Mouse (Mus musculus) liver, embryonic 11.5 days (tissue): ENCODE results near the gene Sae1. TPM values are rescaled to one million over a fixed set of nuclear protein-coding genes. Genes with fewer than 3 reads are reported as not detected.

Source experiments
- ATAC-seq: fragments of 200-750 bp; cut with Nextera tagmentation; replicated peaks from 2 replicates; pipeline ENCODE4 v1.8.0; 2017; ENCODE audit warnings: moderate number of reproducible peaks, mild to moderate bottlenecking, moderate TSS enrichment, moderate library complexity; ENCODE audit not compliant: low FRiP score
- DNase-seq: peaks from one replicate; pipeline ENCODE4 v3.0.0-alpha.2; 2017; ENCODE audit warnings: low spot score
- H3K27ac ChIP-seq: fragments of 300-500 bp; sonication (generic); 2 replicates; pipeline ENCODE4 v1.5.1; 2014; ENCODE audit warnings: mild to moderate bottlenecking, low read depth, low read length, control low read depth
- H3K27me3 ChIP-seq: fragments of 300-500 bp; sonication (generic); replicated peaks from 2 replicates; pipeline ENCODE4 v1.6.1; 2014; ENCODE audit warnings: low read length, mixed read lengths; ENCODE audit not compliant: control insufficient read depth, insufficient read depth
- H3K36me3 ChIP-seq: fragments of 300-500 bp; sonication (generic); 2 replicates; pipeline ENCODE4 v1.6.1; 2014; ENCODE audit warnings: mild to moderate bottlenecking, low read length, moderate library complexity, mixed read lengths; ENCODE audit not compliant: control insufficient read depth, insufficient read depth
- H3K4me1 ChIP-seq: fragments of 300-500 bp; sonication (generic); replicated peaks from 2 replicates; pipeline ENCODE4 v1.6.1; 2014; ENCODE audit warnings: low read length, mixed read lengths; ENCODE audit not compliant: control insufficient read depth, insufficient read depth
- H3K4me2 ChIP-seq: fragments of 300-500 bp; sonication (generic); 2 replicates; pipeline ENCODE4 v1.6.1; 2014; ENCODE audit warnings: mild to moderate bottlenecking, control low read depth, moderate library complexity
- H3K4me3 ChIP-seq: fragments of 300-500 bp; sonication (generic); 2 replicates; pipeline ENCODE4 v1.5.1; 2014; ENCODE audit warnings: low read depth, low read length, control low read depth
- H3K9ac ChIP-seq: fragments of 300-500 bp; sonication (generic); 2 replicates; pipeline ENCODE4 v1.6.1; 2014; ENCODE audit warnings: low read depth, low read length, control low read depth
- H3K9me3 ChIP-seq: fragments of 300-500 bp; sonication (generic); 2 replicates; pipeline ENCODE4 v1.6.1; 2016; ENCODE audit warnings: low read length, inconsistent platforms, mixed read lengths; ENCODE audit not compliant: control insufficient read depth
- WGBS: fragments of 180-500 bp; shearing (Covaris S2); extraction: QIAGEN DNeasy Blood & Tissue Kit; methylation state at CpG from one replicate; pipeline ENCODE4 v1.1.7; 2014; 5-methylcytosine and 5-hydroxymethylcytosine counted together
- polyA plus RNA-seq: library from polyadenylated mRNA; unstranded; fragments of >200 nt; fragmentation: Nextera tagmentation; extraction: Ambion mirVana; gene quantifications from 2 replicates; pipeline ENCODE4 v1.2.1, GENCODE M21; 2014

Sae1 gene
- polyA plus RNA-seq, 1 experiment from 2014 or later: 267 TPM

- Histone ChIP-seq H3K27me3 (no peaks in the 10 kb centered on the region), H3K27ac (peak overlapping the region; percentile 96), H3K36me3 (peaks cover 17% of the 10 kb centered on the region), H3K4me2 (peak overlapping the region; percentile 76), H3K9ac (peak overlapping the region; percentile 86), H3K4me1 (peaks cover 40% of the 10 kb centered on the region), H3K9me3 (no peaks in the 10 kb centered on the region), H3K4me3 (peak overlapping the region; percentile 80)
- DNase-seq: no peak
- peak; percentile 86 for ATAC-seq
- under 1% methylated on average over 18 of the region's 18 CpGs for WGBS
Observed at GRCm38 (mm10) chr7:16273766-16274140, 113.9 kb downstream of the Sae1 start.

GRCm38 (mm10) chr7:16273081-16273765 is 114.4 kb downstream of the Sae1 start, which contains the start of gene Inafm1:
TSS of gene Inafm1 (minus strand) at chr7:16273617.
- Histone ChIP-seq H3K9me3 (no peaks in the 10 kb centered on the region), H3K4me1 (peaks cover 40% of the 10 kb centered on the region), H3K36me3 (peaks cover 16% of the 10 kb centered on the region), H3K9ac (peak within 1 kb of the TSS; percentile 86), H3K4me2 (peak within 1 kb of the TSS; percentile 76), H3K27me3 (no peaks in the 10 kb centered on the region), H3K4me3 (peak within 1 kb of the TSS; percentile 80), H3K27ac (peak within 1 kb of the TSS; percentile 96)
- under 1% methylated on average over 48 of the region's 49 CpGs for WGBS
- peak; percentile 72 for ATAC-seq
- peak; percentile 94 for DNase-seq

GRCm38 (mm10) chr7:16272681-16273080 is 114.9 kb downstream of the Sae1 start:
- Histone ChIP-seq H3K9me3 (no peaks in the 10 kb centered on the region), H3K4me2 (peak overlapping the region; percentile 76), H3K36me3 (peaks cover 13% of the 10 kb centered on the region), H3K27me3 (no peaks in the 10 kb centered on the region), H3K4me3 (peak overlapping the region; percentile 80), H3K9ac (peak overlapping the region; percentile 86), H3K4me1 (peaks cover 40% of the 10 kb centered on the region), H3K27ac (peak overlapping the region; percentile 96)
- peak; percentile 79 for DNase-seq
- WGBS: under 1% methylated on average over 46 of the region's 46 CpGs
- peak; percentile 78 for ATAC-seq

GRCm38 (mm10) chr7:16271139-16271538 is 116.5 kb downstream of the Sae1 start:
- Histone ChIP-seq H3K4me1 (peaks cover 38% of the 10 kb centered on the region), H3K27ac (no peak overlapping the region), H3K36me3 (peaks cover 10% of the 10 kb centered on the region; the same call in 1 of the 2 replicates), H3K4me2 (no peak overlapping the region; the same call in 1 of the 2 replicates), H3K9ac (no peak overlapping the region), H3K9me3 (no peaks in the 10 kb centered on the region), H3K27me3 (no peaks in the 10 kb centered on the region), H3K4me3 (no peak overlapping the region)
- WGBS: 83% methylated on average over 1 of the region's 1 CpGs
- no peak for DNase-seq
- ATAC-seq: no peak

Other genes with a start within 250 kb of the Sae1 start
- 14.2 and 17.7 TPM in 2 replicates for gene Meis3, start 212.7 kb downstream of the Sae1 start, polyA plus RNA-seq
- 13.8 and 14.4 TPM in 2 replicates for gene Dhx34, start 165.8 kb downstream of the Sae1 start, polyA plus RNA-seq
- 1.3 and 1.8 TPM in 2 replicates for gene C5ar2, start 143.7 kb downstream of the Sae1 start, polyA plus RNA-seq
- 2.8 and 3.4 TPM in 2 replicates for gene C5ar1, start 128.3 kb downstream of the Sae1 start, polyA plus RNA-seq
- gene Inafm1, start 114.2 kb downstream of the Sae1 start, polyA plus RNA-seq: 9.3 and 10.6 TPM in 2 replicates
- gene Ccdc9, start 101.0 kb downstream of the Sae1 start, polyA plus RNA-seq: 21.7 and 25.3 TPM in 2 replicates
- 4.7 and 6.4 TPM in 2 replicates for gene Bbc3, start 79.4 kb downstream of the Sae1 start, polyA plus RNA-seq
- gene Zc3h4, start 13.1 kb upstream of the Sae1 start, polyA plus RNA-seq: 14.1 and 18.6 TPM in 2 replicates
- gene Tmem160, start 65.0 kb upstream of the Sae1 start, polyA plus RNA-seq: 54.4 and 54.5 TPM in 2 replicates
- gene Npas1, start 89.9 kb upstream of the Sae1 start, polyA plus RNA-seq: 0.18 and 0.22 TPM in 2 replicates
- 9.1 and 11.5 TPM in 2 replicates for gene Arhgap35, start 227.2 kb upstream of the Sae1 start, polyA plus RNA-seq